Comparison of ENCODE assay signal across 10 mouse cellular contexts in the genomic region with DNA sequence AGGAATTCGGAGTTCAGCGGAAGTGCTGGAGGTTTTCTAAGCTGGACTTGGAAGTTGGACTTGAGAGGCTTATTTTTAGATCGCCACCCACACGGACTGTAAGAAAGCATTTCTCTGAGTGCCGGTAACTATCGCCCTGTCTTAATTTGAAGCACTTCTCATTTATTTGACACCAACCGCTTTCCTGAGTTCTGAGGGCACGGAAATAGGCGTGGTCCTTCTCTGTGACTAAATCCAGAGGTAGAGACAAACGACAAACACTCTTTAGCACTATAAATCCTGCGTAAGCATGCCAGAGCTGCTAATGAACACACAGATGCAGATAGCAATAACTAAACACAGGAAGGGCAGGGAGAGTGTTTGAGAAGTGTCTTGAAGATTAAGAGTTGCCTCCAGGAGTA.
DNase-seq lines count a peak whose midpoint lies in the region; ATAC-seq and TF ChIP-seq lines count a peak whose summit lies in the region.
"Had no signal": no experiment of that assay in that cellular context is flagged by ENCODE, and none has a peak within 500 bp of the region (broad histone marks: within the 10 kb centered on the region; RNA-seq: fewer than 3 reads in every experiment).

No protein-coding gene starts in this region.

- TF ChIP-seq POLR2A in myocyte (IDR thresholded peaks at IDR 0.05; ENCODE audit: insufficient read length, low read depth): no peak

- H3ac ChIP-seq in myocyte (ENCODE audit: control insufficient read depth, insufficient read length): no peak overlapping the region

- no peaks in the 10 kb centered on the region for H3K79me2 ChIP-seq in myocyte (ENCODE audit: control insufficient read depth, insufficient read depth)

- H3K4me1 ChIP-seq in embryonic facial prominence, embryonic 14.5 days (ENCODE audit: control insufficient read depth, insufficient read depth, low read length): peaks cover 16% of the 10 kb centered on the region; the same call in 1 of the 2 replicates
- peaks cover 13% of the 10 kb centered on the region for H3K4me1 ChIP-seq in embryonic facial prominence, embryonic 10.5 days
- no peaks in the 10 kb centered on the region; the same call in 1 of the 2 replicates for H3K4me1 ChIP-seq in liver, embryonic 11.5 days (replicated peaks; ENCODE audit: control insufficient read depth, insufficient read depth, low read length)
- no peaks in the 10 kb centered on the region for H3K4me1 ChIP-seq in intestine, embryonic 16.5 days (ENCODE audit: control insufficient read depth, insufficient read depth, low read length)
- H3K4me1 ChIP-seq: embryonic facial prominence, embryonic 13.5 days had no signal

- 60% methylated on average over 11 of the region's 11 CpGs for WGBS in embryonic facial prominence, embryonic 14.5 days
- 76% methylated on average over 11 of the region's 11 CpGs for WGBS in embryonic facial prominence, embryonic 10.5 days
- WGBS in liver, embryonic 11.5 days: 45% methylated on average over 11 of the region's 11 CpGs
- 37% methylated on average over 11 of the region's 11 CpGs for WGBS in intestine, embryonic 16.5 days

- H3K9me3 ChIP-seq in embryonic facial prominence, embryonic 14.5 days (ENCODE audit: control insufficient read depth, low read length): no peaks in the 10 kb centered on the region
- no peaks in the 10 kb centered on the region for H3K9me3 ChIP-seq in embryonic facial prominence, embryonic 10.5 days
- H3K9me3 ChIP-seq in liver, embryonic 11.5 days (ENCODE audit: control insufficient read depth, low read length): no peaks in the 10 kb centered on the region
- H3K9me3 ChIP-seq in intestine, embryonic 16.5 days (ENCODE audit: control insufficient read depth, low read length): no peaks in the 10 kb centered on the region
- H3K9me3 ChIP-seq: embryonic facial prominence, embryonic 13.5 days had no signal

- H3K9ac ChIP-seq in embryonic facial prominence, embryonic 14.5 days (ENCODE audit: low read depth, low read length): no peak overlapping the region
- H3K9ac ChIP-seq in liver, embryonic 11.5 days (ENCODE audit: low read depth, low read length): no peak overlapping the region
- H3K9ac ChIP-seq in intestine, embryonic 16.5 days (ENCODE audit: low read depth, low read length): no peak overlapping the region
- H3K9ac ChIP-seq: embryonic facial prominence, embryonic 13.5 days had no signal

- no peaks in the 10 kb centered on the region for H3K36me3 ChIP-seq in embryonic facial prominence, embryonic 14.5 days (ENCODE audit: control insufficient read depth, insufficient read depth, low read length)
- no peaks in the 10 kb centered on the region for H3K36me3 ChIP-seq in embryonic facial prominence, embryonic 10.5 days (replicated peaks)
- no peaks in the 10 kb centered on the region for H3K36me3 ChIP-seq in liver, embryonic 11.5 days (ENCODE audit: control insufficient read depth, insufficient read depth, low read length)
- H3K36me3 ChIP-seq in intestine, embryonic 16.5 days (ENCODE audit: control insufficient read depth, insufficient read depth, low read length): no peaks in the 10 kb centered on the region
- H3K36me3 ChIP-seq in myocyte (ENCODE audit: control insufficient read depth, insufficient read depth): no peaks in the 10 kb centered on the region
- H3K36me3 ChIP-seq: embryonic facial prominence, embryonic 13.5 days had no signal

- no peak overlapping the region for H3K4me2 ChIP-seq in embryonic facial prominence, embryonic 14.5 days (ENCODE audit: low read depth, low read length)
- H3K4me2 ChIP-seq in liver, embryonic 11.5 days: peak overlapping the region; percentile 16; the same call in 1 of the 2 replicates
- no peak overlapping the region for H3K4me2 ChIP-seq in intestine, embryonic 16.5 days (ENCODE audit: low read depth, low read length)
- H3K4me2 ChIP-seq in myocyte (ENCODE audit: low read depth): peak overlapping the region; percentile 38
- H3K4me2 ChIP-seq: embryonic facial prominence, embryonic 13.5 days had no signal

- H3K27me3 ChIP-seq in embryonic facial prominence, embryonic 14.5 days (replicated peaks; ENCODE audit: control insufficient read depth, insufficient read depth, low read length): no peaks in the 10 kb centered on the region
- H3K27me3 ChIP-seq in embryonic facial prominence, embryonic 10.5 days (replicated peaks; ENCODE audit: low read depth, poor library complexity, severe bottlenecking): no peaks in the 10 kb centered on the region
- no peaks in the 10 kb centered on the region for H3K27me3 ChIP-seq in liver, embryonic 11.5 days (replicated peaks; ENCODE audit: control insufficient read depth, insufficient read depth, low read length)
- H3K27me3 ChIP-seq in intestine, embryonic 16.5 days (replicated peaks; ENCODE audit: control insufficient read depth, insufficient read depth, low read length): no peaks in the 10 kb centered on the region
- no peaks in the 10 kb centered on the region for H3K27me3 ChIP-seq in myocyte (ENCODE audit: control insufficient read depth, insufficient read depth, insufficient read length)
- H3K27me3 ChIP-seq: embryonic facial prominence, embryonic 13.5 days had no signal

- DNase-seq in embryonic facial prominence, embryonic 14.5 days (ENCODE audit: low spot score): peak; percentile 39
- DNase-seq in embryonic facial prominence, embryonic 10.5 days (ENCODE audit: low spot score): no peak
- DNase-seq in liver, embryonic 11.5 days (ENCODE audit: low spot score): no peak
- DNase-seq in liver: no peak
- no peak for DNase-seq in urinary bladder, postnatal 4 days (ENCODE audit: low spot score in 2 of 2)
- no peak for DNase-seq in thymus, postnatal 36 days
- DNase-seq: gastrocnemius, postnatal 25 days had no signal

- no peak overlapping the region for H3K27ac ChIP-seq in embryonic facial prominence, embryonic 14.5 days (replicated peaks; ENCODE audit: low read depth, low read length)
- H3K27ac ChIP-seq in embryonic facial prominence, embryonic 10.5 days (replicated peaks): no peak overlapping the region; the same call in 1 of the 2 replicates
- H3K27ac ChIP-seq in liver, embryonic 11.5 days (ENCODE audit: low read depth, low read length): no peak overlapping the region
- peak overlapping the region; percentile 3 for H3K27ac ChIP-seq in intestine, embryonic 16.5 days (ENCODE audit: low read length)
- H3K27ac ChIP-seq: embryonic facial prominence, embryonic 13.5 days had no signal

- no peak overlapping the region for H3K4me3 ChIP-seq in embryonic facial prominence, embryonic 14.5 days (ENCODE audit: low read depth, low read length)
- no peak overlapping the region for H3K4me3 ChIP-seq in embryonic facial prominence, embryonic 10.5 days
- no peak overlapping the region for H3K4me3 ChIP-seq in liver, embryonic 11.5 days (ENCODE audit: low read depth, low read length)
- no peak overlapping the region for H3K4me3 ChIP-seq in intestine, embryonic 16.5 days (ENCODE audit: low read length)
- H3K4me3 ChIP-seq in myocyte: no peak overlapping the region
- H3K4me3 ChIP-seq: embryonic facial prominence, embryonic 13.5 days had no signal

- no peak for ATAC-seq in embryonic facial prominence, embryonic 14.5 days (ENCODE audit: low read depth)
- ATAC-seq in liver, embryonic 11.5 days (replicated peaks; ENCODE audit: low FRiP score): 0 out of 2 replicates have a peak, but pooled peaks have one; percentile 10
- peak; percentile 46 for ATAC-seq in intestine, embryonic 16.5 days

TF ChIP-seq in myocyte, 11 proteins besides CTCF, POLR2A, EP300 and RAD21:
- TF ChIP-seq MYOD1 (IDR thresholded peaks at IDR 0.05; ENCODE audit: control insufficient read depth in 1 of 3, insufficient read length in 2 of 3, low read depth in 2 of 3) (no peak), TCF3 (IDR thresholded peaks at IDR 0.05; ENCODE audit: insufficient read length, low read depth) (no peak), TCF12 (IDR thresholded peaks at IDR 0.05; ENCODE audit: insufficient read depth, poor library complexity, severe bottlenecking) (no peak), MAX (IDR thresholded peaks at IDR 0.05; ENCODE audit: low read depth) (no peak), POLR2AphosphoS2 (IDR thresholded peaks at IDR 0.05; ENCODE audit: insufficient read length, low read depth) (no peak), SRF (IDR thresholded peaks at IDR 0.05; ENCODE audit: control insufficient read depth, insufficient read length, low read depth) (no peak), REST (IDR thresholded peaks at IDR 0.05; ENCODE audit: insufficient read depth, insufficient read length) (no peak), CEBPB (IDR thresholded peaks at IDR 0.05; ENCODE audit: insufficient read depth, poor library complexity, severe bottlenecking) (no peak)

Comparison
In these comparisons a context has a peak if more than half of its experiments do, and no peak if none do; other contexts are left out.
1. H3K4me2 ChIP-seq: peak in liver, embryonic 11.5 days (single experiment) and myocyte (single experiment); none in embryonic facial prominence, embryonic 14.5 days (single experiment) and intestine, embryonic 16.5 days (single experiment).